Mouse (Mus musculus): ENCODE results near the gene Rtn4rl1. TPM values are rescaled to one million over a fixed set of nuclear protein-coding genes. Genes with fewer than 3 reads are reported as not detected.

Rtn4rl1 gene
- polyA plus RNA-seq, 1 experiment from 2014 or later = 2.0 TPM

DNA sequence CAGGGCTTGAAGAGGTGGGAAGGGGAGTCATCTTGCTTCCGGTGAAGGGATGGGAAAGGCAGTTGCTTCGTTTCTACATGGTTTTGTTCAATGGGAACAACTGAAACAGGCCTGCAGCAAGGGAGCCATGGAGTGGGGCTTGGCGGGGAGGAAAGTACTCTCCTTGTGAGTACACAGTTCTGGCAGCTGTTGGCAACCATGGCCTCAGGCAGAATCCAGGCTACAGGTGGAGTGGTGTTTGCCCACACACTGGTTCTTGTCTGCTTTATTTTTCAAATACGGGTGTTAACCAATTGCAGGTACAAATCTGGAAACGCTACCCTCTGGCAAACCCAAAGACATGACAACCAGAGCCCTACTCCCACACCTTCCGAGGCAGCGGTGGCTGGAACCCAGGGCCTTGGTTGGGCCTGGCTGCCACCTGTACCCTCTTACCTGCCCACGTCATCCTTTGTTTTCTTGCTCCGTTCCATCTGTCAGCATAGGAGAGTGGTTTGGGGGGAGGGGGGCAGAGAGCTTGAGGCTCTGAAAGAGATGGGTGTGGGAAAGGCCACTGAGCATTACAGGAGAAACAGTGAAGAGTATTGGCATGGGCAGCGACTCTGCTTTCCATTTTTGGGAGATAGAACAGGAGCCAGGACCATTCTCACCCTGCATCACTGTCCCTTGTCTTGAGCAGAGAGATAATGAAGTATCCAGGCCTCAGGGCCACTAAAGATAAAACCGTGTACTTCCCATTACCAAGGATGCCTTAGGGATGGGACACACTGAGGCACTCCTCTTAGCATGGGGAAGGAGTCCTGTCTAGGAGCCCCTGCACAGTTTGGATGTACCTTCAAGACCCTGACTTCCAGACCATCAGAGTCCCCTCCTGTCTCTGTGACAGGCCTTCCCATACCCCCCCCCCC, 51.0 kb downstream of the Rtn4rl1 start:
- Histone ChIP-seq H3K4me2 (ENCODE audit: low read depth, low read length) (no peak overlapping the region), H3K27me3 (ENCODE audit: control insufficient read depth, insufficient read depth, low read length) (no peaks in the 10 kb centered on the region), H3K27ac (replicated peaks; ENCODE audit: low read depth, low read length) (no peak overlapping the region), H3K4me3 (ENCODE audit: low read depth, low read length) (no peak overlapping the region), H3K4me1 (ENCODE audit: control insufficient read depth, insufficient read depth, low read length) (no peaks in the 10 kb centered on the region), H3K36me3 (replicated peaks; ENCODE audit: control insufficient read depth, insufficient read depth, low read depth, low read length) (no peaks in the 10 kb centered on the region), H3K9ac (replicated peaks; ENCODE audit: low read length) (no peak overlapping the region), H3K9me3 (replicated peaks; ENCODE audit: control insufficient read depth, low read length) (no peaks in the 10 kb centered on the region)
- no peak for ATAC-seq (replicated peaks; ENCODE audit: insufficient number of reproducible peaks, low FRiP score, low TSS enrichment, low read depth)
- WGBS = 84% methylated on average over 11 of the region's 11 CpGs
- no peak for DNase-seq (ENCODE audit: low spot score)

DNA sequence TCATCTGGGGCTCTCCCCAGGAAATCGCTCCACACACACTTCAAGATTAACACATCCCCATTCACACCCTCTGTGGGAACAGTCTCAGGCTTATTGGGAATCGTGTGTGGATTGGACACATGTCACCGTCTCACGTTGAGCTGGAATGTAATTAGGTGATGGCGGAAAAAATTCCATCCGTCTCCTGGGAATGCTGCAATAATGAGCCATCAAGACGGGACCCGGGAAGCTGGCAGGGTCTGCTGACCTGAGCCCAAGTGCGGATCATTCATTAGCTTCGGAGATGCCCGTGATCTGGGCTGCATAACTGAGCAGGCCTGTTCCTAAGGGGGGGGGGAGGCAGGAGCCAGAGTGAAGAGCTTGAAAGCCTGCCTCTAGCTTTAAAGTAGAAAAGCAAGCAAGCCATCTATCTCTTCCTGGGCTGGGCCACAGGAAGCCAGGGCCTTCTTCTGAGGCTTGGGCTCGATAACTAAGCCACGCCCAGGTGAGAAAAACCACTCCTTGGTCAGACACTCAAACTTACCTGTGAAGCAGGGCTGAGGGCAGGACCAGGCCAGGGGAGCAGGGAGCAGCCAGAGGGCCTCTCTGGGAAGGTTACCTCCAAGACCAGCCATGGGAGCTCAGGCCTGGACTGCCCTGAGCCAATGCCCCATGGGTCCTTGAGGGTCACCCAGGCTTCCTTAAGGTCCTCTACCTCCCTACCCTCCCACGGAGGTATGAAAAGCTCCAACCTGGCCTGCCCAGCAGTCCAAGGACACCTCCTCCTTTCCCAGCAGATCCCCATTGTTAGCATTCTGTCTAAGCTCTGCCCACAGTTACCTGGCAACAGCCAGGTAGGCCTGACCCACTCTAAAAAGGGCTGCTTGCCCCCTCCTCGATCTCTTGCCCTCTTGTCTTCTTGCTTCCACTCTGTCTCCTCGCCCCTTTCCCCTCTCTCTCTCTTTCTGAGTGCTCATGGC, 52.1 kb downstream of the Rtn4rl1 start:
- WGBS = 54% methylated on average over 16 of the region's 16 CpGs
- ATAC-seq (replicated peaks; ENCODE audit: insufficient number of reproducible peaks, low FRiP score, low TSS enrichment, low read depth) (no peak), DNase-seq (ENCODE audit: low spot score) (no peak)
- H3K4me1 ChIP-seq (ENCODE audit: control insufficient read depth, insufficient read depth, low read length) = no peaks in the 10 kb centered on the region
- no peak overlapping the region for H3K4me2 ChIP-seq (ENCODE audit: low read depth, low read length)
- no peaks in the 10 kb centered on the region for H3K27me3 ChIP-seq (ENCODE audit: control insufficient read depth, insufficient read depth, low read length)
- no peaks in the 10 kb centered on the region for H3K9me3 ChIP-seq (replicated peaks; ENCODE audit: control insufficient read depth, low read length)
- H3K9ac ChIP-seq (replicated peaks; ENCODE audit: low read length) = no peak overlapping the region
- no peak overlapping the region for H3K4me3 ChIP-seq (ENCODE audit: low read depth, low read length)
- H3K36me3 ChIP-seq (replicated peaks; ENCODE audit: control insufficient read depth, insufficient read depth, low read depth, low read length) = no peaks in the 10 kb centered on the region
- H3K27ac ChIP-seq (replicated peaks; ENCODE audit: low read depth, low read length) = no peak overlapping the region

DNA sequence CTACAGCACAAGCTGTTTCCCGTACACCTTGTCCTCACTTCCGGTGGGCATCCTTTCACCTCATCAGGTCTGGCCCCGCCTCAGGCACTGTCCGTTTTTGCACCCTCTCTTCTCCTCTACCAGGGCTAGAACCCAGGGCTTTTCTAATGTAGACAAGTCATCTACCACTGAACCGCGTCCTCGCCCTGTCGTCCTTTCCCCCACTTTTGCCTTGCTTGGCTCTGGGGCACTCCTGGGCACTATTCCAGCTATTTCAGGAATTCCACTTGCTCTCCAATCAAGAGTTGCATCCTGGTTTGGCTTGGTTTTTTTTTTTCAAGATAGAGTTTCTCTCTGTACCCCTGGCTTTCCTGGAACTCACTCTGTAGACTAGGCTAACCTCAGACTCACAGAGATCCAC, 53.0 kb downstream of the Rtn4rl1 start:
- ATAC-seq (replicated peaks; ENCODE audit: insufficient number of reproducible peaks, low FRiP score, low TSS enrichment, low read depth) (no peak), DNase-seq (ENCODE audit: low spot score) (no peak)
- Histone ChIP-seq H3K4me3 (ENCODE audit: low read depth, low read length) (no peak overlapping the region), H3K36me3 (replicated peaks; ENCODE audit: control insufficient read depth, insufficient read depth, low read depth, low read length) (no peaks in the 10 kb centered on the region), H3K9me3 (replicated peaks; ENCODE audit: control insufficient read depth, low read length) (no peaks in the 10 kb centered on the region), H3K4me2 (ENCODE audit: low read depth, low read length) (no peak overlapping the region), H3K27me3 (ENCODE audit: control insufficient read depth, insufficient read depth, low read length) (no peaks in the 10 kb centered on the region), H3K9ac (replicated peaks; ENCODE audit: low read length) (no peak overlapping the region), H3K27ac (replicated peaks; ENCODE audit: low read depth, low read length) (no peak overlapping the region), H3K4me1 (ENCODE audit: control insufficient read depth, insufficient read depth, low read length) (no peaks in the 10 kb centered on the region)
- WGBS = 92% methylated on average over 8 of the region's 8 CpGs

DNA sequence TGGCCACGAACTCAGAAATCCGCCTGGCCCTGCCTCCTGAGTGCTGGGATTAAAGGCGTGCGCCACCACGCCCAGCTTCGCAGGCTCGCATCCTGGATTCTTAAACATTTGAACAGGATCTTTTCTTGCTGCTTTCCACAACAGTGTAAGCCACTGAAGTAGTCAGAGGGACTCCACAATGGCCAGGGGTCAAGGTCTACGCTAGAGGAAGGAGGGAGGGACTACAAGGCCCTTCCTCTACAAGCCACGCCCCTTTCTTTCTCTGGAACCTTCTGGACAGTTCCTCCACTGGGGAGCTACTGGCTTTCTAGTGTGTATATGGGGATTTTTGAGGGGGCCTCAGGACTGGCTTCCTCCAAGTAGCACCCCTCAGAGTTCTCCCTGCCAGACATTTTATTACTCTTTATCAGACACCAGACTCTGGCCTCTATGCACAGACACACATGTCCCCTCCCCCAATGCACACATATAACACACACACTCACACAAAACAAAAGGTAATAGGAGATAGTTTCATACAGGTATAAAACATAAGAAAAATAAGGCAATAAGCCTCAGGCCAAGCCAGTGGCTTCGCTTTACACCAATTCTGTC, 53.7 kb downstream of the Rtn4rl1 start:
- no peak overlapping the region for H3K4me2 ChIP-seq (ENCODE audit: low read depth, low read length)
- H3K36me3 ChIP-seq (replicated peaks; ENCODE audit: control insufficient read depth, insufficient read depth, low read depth, low read length) = no peaks in the 10 kb centered on the region
- ATAC-seq (replicated peaks; ENCODE audit: insufficient number of reproducible peaks, low FRiP score, low TSS enrichment, low read depth) (no peak), DNase-seq (ENCODE audit: low spot score) (no peak)
- H3K27me3 ChIP-seq (ENCODE audit: control insufficient read depth, insufficient read depth, low read length) = no peaks in the 10 kb centered on the region
- H3K9ac ChIP-seq (replicated peaks; ENCODE audit: low read length) = no peak overlapping the region
- no peak overlapping the region for H3K4me3 ChIP-seq (ENCODE audit: low read depth, low read length)
- no peaks in the 10 kb centered on the region for H3K4me1 ChIP-seq (ENCODE audit: control insufficient read depth, insufficient read depth, low read length)
- WGBS = 92% methylated on average over 10 of the region's 10 CpGs
- H3K9me3 ChIP-seq (replicated peaks; ENCODE audit: control insufficient read depth, low read length) = no peaks in the 10 kb centered on the region
- no peak overlapping the region for H3K27ac ChIP-seq (replicated peaks; ENCODE audit: low read depth, low read length)

DNA sequence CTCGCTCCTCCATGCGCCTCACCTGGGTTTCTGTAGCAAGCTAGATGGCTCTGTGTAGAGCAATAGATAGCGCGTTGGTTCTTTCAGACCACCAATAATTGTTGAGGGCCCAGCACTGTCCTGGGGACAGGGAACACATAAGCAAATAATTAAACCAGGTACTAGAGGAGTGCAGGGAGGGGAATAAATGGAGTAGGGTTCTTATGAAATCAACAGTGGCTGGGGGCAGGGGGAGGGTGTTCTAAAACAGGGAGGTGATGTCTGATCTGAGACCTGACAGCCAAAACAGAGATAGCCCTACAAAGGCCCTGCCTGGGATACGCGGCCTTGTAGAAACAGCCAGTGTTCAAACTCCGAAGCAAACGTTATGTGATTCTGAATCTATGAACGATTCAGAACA, 56.0 kb downstream of the Rtn4rl1 start:
- Histone ChIP-seq H3K27ac (replicated peaks; ENCODE audit: low read depth, low read length) (no peak overlapping the region), H3K36me3 (replicated peaks; ENCODE audit: control insufficient read depth, insufficient read depth, low read depth, low read length) (no peaks in the 10 kb centered on the region), H3K4me2 (ENCODE audit: low read depth, low read length) (no peak overlapping the region), H3K4me1 (ENCODE audit: control insufficient read depth, insufficient read depth, low read length) (no peaks in the 10 kb centered on the region), H3K27me3 (ENCODE audit: control insufficient read depth, insufficient read depth, low read length) (no peaks in the 10 kb centered on the region), H3K9me3 (replicated peaks; ENCODE audit: control insufficient read depth, low read length) (no peaks in the 10 kb centered on the region), H3K9ac (replicated peaks; ENCODE audit: low read length) (no peak overlapping the region), H3K4me3 (ENCODE audit: low read depth, low read length) (no peak overlapping the region)
- 90% methylated on average over 9 of the region's 9 CpGs for WGBS
- DNase-seq (ENCODE audit: low spot score) (no peak), ATAC-seq (replicated peaks; ENCODE audit: insufficient number of reproducible peaks, low FRiP score, low TSS enrichment, low read depth) (no peak)

DNA sequence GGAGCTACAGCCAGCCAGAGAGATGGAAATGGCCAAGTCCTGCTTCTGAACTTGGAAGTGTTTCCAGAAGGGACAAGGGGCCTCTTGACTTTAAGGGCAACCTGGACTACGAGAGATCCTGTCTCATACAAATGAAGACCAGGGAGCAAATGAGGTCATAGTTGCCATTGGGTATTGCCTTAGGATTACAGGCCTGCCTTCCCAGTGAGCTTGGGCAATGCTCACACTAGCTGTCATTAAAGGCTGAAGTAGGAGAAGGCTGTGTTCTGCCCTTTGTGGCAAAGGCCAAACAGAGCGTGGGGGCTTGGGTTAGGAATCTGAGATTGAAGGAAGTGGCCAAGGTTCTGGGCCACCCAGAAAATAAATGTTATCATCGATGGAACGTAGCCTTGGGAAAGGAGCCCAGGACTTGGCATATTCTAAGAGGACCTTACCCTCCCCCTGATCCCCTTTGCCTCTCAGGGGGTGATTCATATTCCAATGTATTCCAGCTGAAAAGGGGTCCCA, 57.5 kb downstream of the Rtn4rl1 start:
- DNase-seq (ENCODE audit: low spot score) (no peak), ATAC-seq (replicated peaks; ENCODE audit: insufficient number of reproducible peaks, low FRiP score, low TSS enrichment, low read depth) (no peak)

DNA sequence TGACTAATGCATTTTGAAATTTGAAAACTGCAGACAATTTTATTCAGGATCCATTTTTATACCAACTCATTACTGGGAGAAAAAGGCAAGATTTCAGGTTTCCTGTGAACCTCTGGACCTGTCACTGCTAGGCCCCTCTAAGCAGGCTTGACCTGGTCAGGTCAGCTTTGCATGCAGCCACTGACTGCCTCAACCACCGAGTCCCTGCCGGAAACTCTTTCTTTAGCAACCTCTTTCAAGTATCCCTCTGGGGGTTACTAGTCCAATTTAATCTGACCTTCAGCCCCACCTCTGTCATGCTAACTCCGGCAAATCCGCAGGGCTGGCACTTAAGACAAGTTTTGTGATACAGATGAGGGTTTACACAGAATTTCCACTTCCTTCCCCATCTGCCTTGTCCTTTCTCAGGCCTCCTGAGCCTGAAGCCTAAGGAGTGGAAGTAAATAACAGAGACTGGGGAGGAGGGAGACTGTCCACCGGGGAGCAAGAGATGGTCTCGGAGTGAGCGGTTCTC, 58.0 kb downstream of the Rtn4rl1 start:
- Histone ChIP-seq H3K9me3 (replicated peaks; ENCODE audit: control insufficient read depth, low read length) (no peaks in the 10 kb centered on the region), H3K4me3 (ENCODE audit: low read depth, low read length) (no peak overlapping the region), H3K36me3 (replicated peaks; ENCODE audit: control insufficient read depth, insufficient read depth, low read depth, low read length) (no peaks in the 10 kb centered on the region), H3K9ac (replicated peaks; ENCODE audit: low read length) (no peak overlapping the region), H3K27ac (replicated peaks; ENCODE audit: low read depth, low read length) (no peak overlapping the region), H3K4me2 (ENCODE audit: low read depth, low read length) (no peak overlapping the region), H3K27me3 (ENCODE audit: control insufficient read depth, insufficient read depth, low read length) (no peaks in the 10 kb centered on the region), H3K4me1 (ENCODE audit: control insufficient read depth, insufficient read depth, low read length) (no peaks in the 10 kb centered on the region)
- no peak for DNase-seq (ENCODE audit: low spot score)
- ATAC-seq (replicated peaks; ENCODE audit: insufficient number of reproducible peaks, low FRiP score, low TSS enrichment, low read depth) = no peak
- 23% methylated on average over 7 of the region's 7 CpGs for WGBS

More for the DNA sequence above, 57.5 kb downstream of the Rtn4rl1 start:
- Histone ChIP-seq H3K27me3 (ENCODE audit: control insufficient read depth, insufficient read depth, low read length) (no peaks in the 10 kb centered on the region), H3K4me1 (ENCODE audit: control insufficient read depth, insufficient read depth, low read length) (no peaks in the 10 kb centered on the region), H3K4me2 (ENCODE audit: low read depth, low read length) (no peak overlapping the region), H3K36me3 (replicated peaks; ENCODE audit: control insufficient read depth, insufficient read depth, low read depth, low read length) (no peaks in the 10 kb centered on the region), H3K9ac (replicated peaks; ENCODE audit: low read length) (no peak overlapping the region), H3K4me3 (ENCODE audit: low read depth, low read length) (no peak overlapping the region), H3K27ac (replicated peaks; ENCODE audit: low read depth, low read length) (no peak overlapping the region), H3K9me3 (replicated peaks; ENCODE audit: control insufficient read depth, low read length) (no peaks in the 10 kb centered on the region)
- WGBS = 58% methylated on average over 4 of the region's 4 CpGs

Data from embryonic facial prominence, embryonic 11.5 days (tissue).